Mouse (Mus musculus): ENCODE measurements at regions not wholly inside any gene's neighbourhood (a gene's known extent, or its start where the extent isn't known, plus 50 kb on each side); places are given as distances from the start of the nearest gene placed in this dataset.
"Not testable (repeated sequence)": the region's sequence is repeated elsewhere in the genome, so short reads cannot be mapped to it uniquely, and the experiment has no call there.

GRCm38 (mm10) chr6:102005627-102006026 is 567.3 kb downstream of the Cntn3 start:
- peak in 1 of 2 experiments; percentile 3 for DNase-seq (ENCODE audit: low spot score in 2 of 2)
- intact Hi-C loops (cut with DNase I) = no loop called here

DNA sequence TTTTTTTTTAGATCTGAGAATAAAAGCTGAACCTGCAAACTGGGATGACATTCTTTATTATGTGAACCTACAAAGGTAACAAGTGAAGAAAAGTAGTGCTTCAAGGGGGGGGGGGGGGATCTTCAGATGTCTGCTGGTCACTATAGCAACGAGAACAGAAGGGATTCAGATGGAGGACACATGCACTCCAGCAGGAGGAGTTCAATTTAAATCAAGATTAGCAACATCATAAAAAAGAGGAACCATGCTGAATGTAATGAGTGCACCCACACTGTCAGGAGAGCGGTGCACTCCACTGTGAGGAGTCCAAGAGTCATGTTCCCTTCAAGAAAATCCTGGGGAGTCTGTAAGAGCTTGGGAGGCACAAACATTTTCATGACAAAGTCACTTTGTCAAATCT is 574.7 kb downstream of the Cntn3 start:
- intact Hi-C loops (cut with DNase I) = no loop called here
- DNase-seq (ENCODE audit: low spot score in 2 of 2) = peak; percentile 10 to 18

DNA sequence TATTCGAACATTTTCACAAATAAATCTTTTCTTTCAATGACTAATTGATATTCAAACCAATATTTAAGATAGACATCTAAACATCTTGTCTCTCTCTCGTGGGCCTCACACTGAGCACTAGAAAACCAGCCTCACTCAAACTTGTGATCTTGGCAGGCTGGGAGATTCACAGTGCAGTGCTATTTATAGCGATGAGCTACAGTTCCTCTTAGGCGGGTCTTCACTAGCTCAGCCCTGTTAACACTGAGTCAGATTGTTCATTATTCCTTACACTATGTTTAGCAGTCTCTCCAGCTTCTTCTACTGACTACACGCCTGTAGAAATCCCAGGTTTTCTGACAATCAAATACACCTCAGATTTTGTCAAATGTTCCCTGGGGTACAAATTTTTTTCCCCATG is 575.3 kb downstream of the Cntn3 start:
- peak; percentile 14 to 57 for DNase-seq (ENCODE audit: low spot score in 2 of 2)
- intact Hi-C loops (cut with DNase I) = no loop called here

- intact Hi-C loops (cut with DNase I) = no loop called here
- peak; percentile 9 to 26 for DNase-seq (ENCODE audit: low spot score in 2 of 2)
These were observed 580.1 kb downstream of the Cntn3 start for GRCm38 (mm10) chr6:101992815-101993214.

GRCm38 (mm10) chr6:101981656-101982055 is 591.2 kb downstream of the Cntn3 start:
- intact Hi-C loops (cut with DNase I) = no loop called here

DNA sequence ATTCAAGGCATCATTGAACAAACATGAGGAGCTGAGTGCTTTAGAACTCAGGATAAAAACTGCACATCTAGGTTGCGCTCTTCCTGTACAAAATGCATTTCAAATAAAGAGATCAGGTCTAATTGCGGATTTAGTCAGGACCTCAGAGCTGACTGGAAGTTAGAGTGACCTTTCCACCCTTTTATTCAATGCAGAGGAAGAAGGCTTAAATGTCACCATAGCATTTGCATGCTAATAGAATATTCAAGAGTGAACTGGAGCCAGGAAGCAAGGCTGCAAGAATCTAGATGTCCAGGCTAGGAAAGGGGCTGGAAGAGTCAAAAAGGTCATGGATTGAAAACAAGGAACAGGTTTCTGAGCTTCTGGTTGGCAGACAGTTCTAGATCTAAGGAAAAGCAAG is 593.7 kb downstream of the Cntn3 start:
- intact Hi-C loops (cut with DNase I) = no loop called here
- DNase-seq (ENCODE audit: low spot score in 2 of 2) = no peak

More at GRCm38 (mm10) chr6:101981656-101982055, 591.2 kb downstream of the Cntn3 start:
- no peak for DNase-seq (ENCODE audit: low spot score in 2 of 2)

GRCm38 (mm10) chr6:101964941-101965340 is 587.2 kb upstream of the Pdzrn3 start:
- intact Hi-C loops (cut with DNase I) = no loop called here
- DNase-seq (ENCODE audit: low spot score in 2 of 2) = no peak

- DNase-seq (ENCODE audit: low spot score in 2 of 2); intact Hi-C loops (cut with DNase I): not testable (repeated sequence)
These were observed 583.8 kb upstream of the Pdzrn3 start for GRCm38 (mm10) chr6:101961476-101961875.

DNA sequence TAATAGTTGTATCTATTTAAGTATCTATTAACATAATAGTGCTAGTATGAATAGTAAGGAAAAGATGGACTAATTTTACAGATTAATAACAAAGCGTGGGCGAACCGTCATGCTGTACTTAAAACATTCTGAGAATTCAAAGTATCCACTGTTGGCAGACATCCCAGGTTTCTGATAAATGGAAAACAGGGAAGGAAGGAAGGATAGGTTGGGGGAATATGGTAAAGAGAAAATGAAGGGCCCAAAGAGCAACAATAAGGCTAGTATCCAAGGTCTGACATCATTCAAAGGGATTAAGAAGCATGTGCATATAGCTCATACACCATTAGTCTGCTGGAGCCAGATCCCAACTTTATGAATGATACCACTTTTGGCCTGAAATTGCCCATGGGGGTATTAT is 572.0 kb upstream of the Pdzrn3 start:
- intact Hi-C loops (cut with DNase I) = no loop called here
- DNase-seq (ENCODE audit: low spot score in 2 of 2) = no peak

GRCm38 (mm10) chr6:101948950-101949349 is 571.3 kb upstream of the Pdzrn3 start:
- no peak for DNase-seq (ENCODE audit: low spot score in 2 of 2)
- intact Hi-C loops (cut with DNase I) = no loop called here

DNA sequence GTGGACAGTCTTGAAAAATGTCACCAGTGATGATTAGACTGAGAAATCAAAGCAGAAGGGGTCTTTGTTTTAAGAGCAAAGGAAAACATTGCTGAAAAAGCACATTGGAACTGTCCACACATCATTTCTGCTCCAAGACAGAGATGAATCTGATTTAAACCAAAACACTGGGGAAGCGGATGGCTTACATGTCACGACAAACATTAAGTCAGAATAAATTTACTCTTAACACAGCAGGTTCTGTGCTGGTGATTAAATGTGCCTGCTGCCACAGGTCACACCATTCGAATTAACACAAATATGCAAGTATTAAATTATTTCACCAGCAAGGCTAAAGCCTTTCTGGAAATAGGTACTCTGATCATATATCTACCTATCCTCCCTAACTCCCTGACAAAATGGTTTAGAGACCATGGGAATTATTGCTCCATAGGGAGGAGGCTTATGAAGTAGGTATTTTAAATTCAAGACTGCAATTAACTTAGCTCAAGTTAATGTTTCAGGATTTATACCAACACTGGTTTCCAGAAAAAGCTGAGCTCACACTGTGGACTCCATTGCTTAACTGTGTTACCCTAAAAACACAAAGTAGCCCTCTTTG is 562.7 kb upstream of the Pdzrn3 start:
- DNase-seq (ENCODE audit: low spot score in 2 of 2) = no peak
- intact Hi-C loops (cut with DNase I) = no loop called here

DNA sequence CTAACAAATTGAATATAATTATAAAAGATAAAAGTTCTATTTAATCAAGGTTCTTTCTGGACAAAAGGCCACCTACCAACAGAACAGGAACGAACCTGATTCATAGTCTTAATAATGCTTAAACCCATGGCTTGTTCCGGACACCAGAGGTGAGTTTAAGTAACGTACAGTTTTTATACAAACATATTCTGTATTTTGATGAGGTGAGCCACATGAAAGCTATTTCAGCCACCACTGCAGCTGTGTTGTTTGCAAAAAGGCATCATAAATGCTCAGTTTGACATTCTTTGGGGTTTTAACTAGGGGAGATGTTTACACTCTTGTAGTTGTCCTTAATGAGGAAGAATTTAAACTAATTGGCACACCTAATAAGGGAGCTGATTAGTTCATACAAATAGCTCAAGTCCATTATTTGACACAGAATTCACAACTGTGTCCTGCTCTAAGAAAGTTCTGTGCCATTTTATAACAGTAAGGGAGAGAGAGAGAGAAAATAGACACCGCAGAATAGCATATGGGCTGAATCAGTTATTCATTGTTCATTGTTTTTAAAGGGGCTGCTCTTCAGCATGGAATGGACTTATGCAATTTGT is 560.8 kb upstream of the Pdzrn3 start:
- no peak for DNase-seq (ENCODE audit: low spot score in 2 of 2)
- intact Hi-C loops (cut with DNase I) = no loop called here

GRCm38 (mm10) chr6:101937467-101938392 is 560.0 kb upstream of the Pdzrn3 start:
- intact Hi-C loops (cut with DNase I) = no loop called here
- DNase-seq (ENCODE audit: low spot score in 2 of 2) = peak; percentile 27 to 66

DNA sequence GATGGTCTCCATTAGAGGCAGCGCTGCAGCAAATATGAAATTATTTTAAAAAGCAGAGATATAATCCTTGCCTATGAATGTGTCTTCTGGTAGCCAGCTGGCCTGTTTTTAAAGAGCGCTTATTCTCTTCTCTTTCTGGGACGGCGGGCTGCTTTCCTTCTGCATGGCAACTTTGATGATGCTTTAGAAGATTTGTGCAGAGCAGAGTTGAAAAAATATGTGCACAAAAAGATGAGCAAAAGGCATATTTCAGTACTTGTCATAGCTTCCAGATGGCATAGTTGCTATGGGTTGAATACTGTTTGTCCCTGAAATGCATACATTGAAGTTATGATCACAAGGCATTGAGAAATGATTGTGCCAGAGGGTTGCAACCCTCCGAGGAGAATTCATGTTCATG is 554.1 kb upstream of the Pdzrn3 start:
- intact Hi-C loops (cut with DNase I) = no loop called here
- DNase-seq (ENCODE audit: low spot score in 2 of 2) = no peak

GRCm38 (mm10) chr6:101921686-101922085 is 544.0 kb upstream of the Pdzrn3 start:
- no peak for DNase-seq (ENCODE audit: low spot score in 2 of 2)
- intact Hi-C loops (cut with DNase I) = no loop called here

DNA sequence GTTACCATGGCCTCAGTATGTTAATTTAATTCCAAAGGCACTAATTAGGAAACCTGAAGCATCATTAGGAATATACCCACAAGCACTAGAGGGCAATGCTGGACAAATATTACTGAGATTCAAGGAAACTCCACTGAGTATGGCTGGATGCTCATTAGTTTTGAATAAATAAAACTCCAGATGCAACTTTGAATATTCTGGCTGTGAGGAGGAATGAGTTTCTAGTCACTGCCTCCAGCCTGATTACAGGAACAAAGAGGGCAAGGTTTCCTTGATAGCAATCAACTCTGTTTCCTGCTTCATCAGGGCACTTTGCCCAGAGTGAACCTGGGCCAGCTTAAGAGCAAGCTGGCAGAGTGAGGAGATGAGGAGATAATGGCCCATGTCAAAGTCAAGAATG is 543.5 kb upstream of the Pdzrn3 start:
- intact Hi-C loops (cut with DNase I) = no loop called here
- peak in 1 of 2 experiments; percentile 13 for DNase-seq (ENCODE audit: low spot score in 2 of 2)

- intact Hi-C loops (cut with DNase I) = no loop called here
- peak in 1 of 2 experiments; percentile 3 for DNase-seq (ENCODE audit: low spot score in 2 of 2)
These were observed 541.2 kb upstream of the Pdzrn3 start for GRCm38 (mm10) chr6:101918914-101919313.

DNA sequence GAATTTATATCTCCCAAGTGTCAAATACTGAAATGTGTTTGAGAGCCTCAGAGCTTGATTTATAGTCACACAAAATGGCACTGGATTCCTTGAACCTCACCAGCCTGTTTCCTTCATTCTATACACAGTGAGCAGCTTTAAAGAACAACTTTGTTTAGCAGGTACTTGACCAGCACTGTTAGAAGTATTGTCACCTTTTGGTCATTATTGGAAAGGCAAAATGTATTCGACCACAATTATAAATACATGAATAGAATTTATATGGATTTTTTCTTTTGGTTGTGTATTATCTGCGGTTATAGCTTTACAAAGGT is 527.3 kb upstream of the Pdzrn3 start:
- intact Hi-C loops (cut with DNase I) = no loop called here
- DNase-seq (ENCODE audit: low spot score in 2 of 2) = no peak

DNA sequence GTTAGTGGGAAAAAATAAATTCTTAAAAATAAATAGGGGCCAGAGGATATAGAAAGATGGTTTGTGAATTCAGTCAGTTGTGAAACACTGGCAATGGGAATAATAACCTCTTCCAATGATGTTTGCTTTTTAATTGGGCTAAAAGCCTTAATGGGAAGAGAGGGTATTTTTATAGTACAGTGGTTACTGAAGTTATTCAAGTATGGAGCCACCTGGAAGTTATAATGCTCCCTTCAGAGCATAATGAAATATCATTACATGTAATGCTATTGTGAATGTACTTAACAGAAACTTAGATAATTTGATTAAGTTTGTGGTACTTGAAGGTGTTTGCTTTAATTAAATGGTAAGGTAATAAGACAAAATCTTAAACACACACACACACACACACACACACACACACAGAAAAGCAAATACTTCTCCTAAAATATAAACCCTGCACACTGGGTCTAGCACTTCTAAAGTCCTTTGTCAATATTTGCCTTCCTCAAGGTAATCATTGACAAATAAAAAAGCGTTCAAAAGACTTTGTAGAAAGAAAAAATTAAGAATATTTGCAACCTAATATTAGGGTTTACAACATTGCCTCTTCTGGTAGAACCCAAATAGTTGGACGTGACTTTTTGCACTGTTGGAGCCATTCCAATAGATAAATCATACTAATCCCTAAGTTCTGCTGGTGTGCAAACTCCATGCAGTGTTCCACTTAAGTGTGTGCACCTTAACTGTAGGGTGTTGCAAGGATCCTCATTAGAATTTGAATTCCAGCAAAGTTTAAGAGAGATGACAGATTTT is 526.7 kb upstream of the Pdzrn3 start:
- intact Hi-C loops (cut with DNase I) = no loop called here
- DNase-seq (ENCODE audit: low spot score in 2 of 2) = no peak

- no peak for DNase-seq (ENCODE audit: low spot score in 2 of 2)
- intact Hi-C loops (cut with DNase I) = no loop called here
These were observed 524.6 kb upstream of the Pdzrn3 start for GRCm38 (mm10) chr6:101902276-101902675.

All from left cerebral cortex, postnatal 14 days (tissue).